Mouse (Mus musculus) embryonic fibroblast, embryonic 13.5 days (primary cell): ENCODE measurements at regions not wholly inside any gene's neighbourhood (a gene's known extent, or its start where the extent isn't known, plus 50 kb on each side); places are given as distances from the start of the nearest gene placed in this dataset.

Experiments
- CTCF ChIP-seq: IDR thresholded peaks from 2 replicates; pipeline ENCODE4 v1.5.1; 2011; ENCODE audit warnings: mild to moderate bottlenecking, control low read depth, low read length, moderate library complexity, borderline replicate concordance; ENCODE audit not compliant: insufficient read depth
- POLR2A ChIP-seq: IDR thresholded peaks from 2 replicates; pipeline ENCODE4 v1.6.1; 2011; ENCODE audit warnings: low read depth, mild to moderate bottlenecking, control low read depth, low read length, moderate library complexity

DNA sequence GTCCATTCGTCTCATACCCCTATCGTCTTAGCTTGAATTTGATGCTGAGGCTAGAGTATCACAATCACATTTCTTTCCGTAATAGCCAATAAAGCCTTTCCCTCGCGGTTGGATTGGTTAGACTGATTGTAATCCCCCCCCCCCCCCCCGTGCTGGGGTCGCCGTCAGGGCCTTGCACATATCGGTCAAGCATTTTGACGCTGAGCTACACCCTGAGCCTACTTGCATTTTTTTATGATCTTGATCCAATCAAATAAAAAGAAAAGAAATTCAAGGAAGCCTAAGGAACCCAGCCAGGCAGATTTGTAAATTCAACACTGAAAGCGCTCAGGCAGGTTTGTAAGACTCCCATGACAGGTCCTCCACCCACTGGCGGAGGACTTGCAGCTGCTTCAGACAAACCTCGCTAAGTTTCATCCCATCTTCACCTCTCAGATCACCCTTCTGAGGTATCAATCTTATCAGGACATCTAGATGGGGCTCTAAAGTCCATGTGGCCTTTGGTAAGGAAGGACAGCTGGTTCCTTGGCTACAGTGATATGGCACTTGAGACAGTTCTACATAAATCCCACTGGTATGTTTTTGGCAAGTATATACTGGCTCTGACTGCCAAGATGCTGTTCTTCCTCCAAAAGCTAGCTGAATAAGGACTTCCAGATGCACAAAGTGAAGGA lies 66.8 kb upstream of the Cd93 start:
- TF ChIP-seq CTCF (no peak), POLR2A (no peak)
